Mouse (Mus musculus) intestine, postnatal 0 days (tissue): ENCODE measurements at regions not wholly inside any gene's neighbourhood (a gene's known extent, or its start where the extent isn't known, plus 50 kb on each side); places are given as distances from the start of the nearest gene placed in this dataset.

Source experiments
- ATAC-seq: fragments of 200-750 bp; cut with Nextera tagmentation; 2 replicates; pipeline ENCODE4 v1.8.0; 2017; ENCODE audit warnings: mild to moderate bottlenecking, moderate TSS enrichment, moderate library complexity
- H3K27ac ChIP-seq: fragments of 300-500 bp; sonication (generic); 2 replicates; pipeline ENCODE4 v1.5.1; 2014; ENCODE audit warnings: mild to moderate bottlenecking, low read depth, low read length, moderate library complexity
- H3K27me3 ChIP-seq: fragments of 300-500 bp; sonication (generic); replicated peaks from 2 replicates; pipeline ENCODE4 v1.6.1; 2014; ENCODE audit warnings: low read length, mixed read lengths; ENCODE audit not compliant: control insufficient read depth, insufficient read depth
- H3K36me3 ChIP-seq: fragments of 300-500 bp; sonication (generic); 2 replicates; pipeline ENCODE4 v1.6.1; 2014; ENCODE audit warnings: mild to moderate bottlenecking, moderate library complexity; ENCODE audit not compliant: control insufficient read depth, insufficient read depth
- H3K4me1 ChIP-seq: fragments of 300-500 bp; sonication (generic); replicated peaks from 2 replicates; pipeline ENCODE4 v1.6.1; 2014; ENCODE audit warnings: antibody characterized with exemption, low read length, mixed read lengths; ENCODE audit not compliant: control insufficient read depth, insufficient read depth
- H3K4me2 ChIP-seq: fragments of 300-500 bp; sonication (generic); replicated peaks from 2 replicates; pipeline ENCODE4 v1.6.1; 2014; ENCODE audit warnings: low read depth, mild to moderate bottlenecking, moderate library complexity
- H3K4me3 ChIP-seq: fragments of 300-500 bp; sonication (generic); 2 replicates; pipeline ENCODE4 v1.5.1; 2014; ENCODE audit warnings: low read depth, low read length
- H3K9ac ChIP-seq: fragments of 300-500 bp; sonication (generic); 2 replicates; pipeline ENCODE4 v1.6.1; 2014; ENCODE audit warnings: mild to moderate bottlenecking, low read depth, low read length
- H3K9me3 ChIP-seq: fragments of 300-500 bp; sonication (generic); 2 replicates; pipeline ENCODE4 v1.6.1; 2016; ENCODE audit warnings: mixed run types; ENCODE audit not compliant: control insufficient read depth
- CTCF ChIP-seq: sonication (generic); IDR thresholded peaks from 2 replicates; pipeline ENCODE4 v1.5.1; 2016; ENCODE audit warnings: low read depth, mild to moderate bottlenecking, control low read depth, antibody characterized with exemption, moderate library complexity
- WGBS: fragments of 180-500 bp; shearing (Covaris S2); extraction: QIAGEN DNeasy Blood & Tissue Kit; methylation state at CpG from one replicate; pipeline ENCODE4 v1.1.7; 2014; 5-methylcytosine and 5-hydroxymethylcytosine counted together

DNA sequence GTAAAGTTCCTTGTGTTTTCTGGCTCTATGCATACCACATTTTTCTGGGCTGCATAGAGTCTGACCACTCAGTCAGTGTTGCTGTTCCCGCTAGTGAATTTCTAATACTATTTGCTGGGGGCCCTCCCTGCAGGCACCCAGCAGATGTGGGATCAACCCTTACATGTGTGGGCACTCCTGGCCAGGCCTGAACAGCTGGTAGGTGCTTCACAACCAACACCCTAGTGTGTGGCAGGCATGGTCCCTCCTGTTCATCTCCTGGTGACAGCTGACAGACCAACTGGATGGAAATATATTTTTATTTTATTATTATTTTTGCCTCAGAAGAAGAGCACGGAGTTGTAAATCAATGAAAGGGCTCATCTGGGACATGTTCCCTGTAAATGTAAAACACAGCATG is 154.4 kb upstream of the Sulf2 start:
- Histone ChIP-seq H3K4me1 (no peaks in the 10 kb centered on the region), H3K4me3 (no peak overlapping the region), H3K9me3 (no peaks in the 10 kb centered on the region), H3K9ac (no peak overlapping the region), H3K36me3 (no peaks in the 10 kb centered on the region), H3K4me2 (no peak overlapping the region), H3K27me3 (no peaks in the 10 kb centered on the region), H3K27ac (no peak overlapping the region)
- WGBS: 88% methylated on average over 2 of the region's 2 CpGs
- no peak for TF ChIP-seq CTCF
- no peak for ATAC-seq

DNA sequence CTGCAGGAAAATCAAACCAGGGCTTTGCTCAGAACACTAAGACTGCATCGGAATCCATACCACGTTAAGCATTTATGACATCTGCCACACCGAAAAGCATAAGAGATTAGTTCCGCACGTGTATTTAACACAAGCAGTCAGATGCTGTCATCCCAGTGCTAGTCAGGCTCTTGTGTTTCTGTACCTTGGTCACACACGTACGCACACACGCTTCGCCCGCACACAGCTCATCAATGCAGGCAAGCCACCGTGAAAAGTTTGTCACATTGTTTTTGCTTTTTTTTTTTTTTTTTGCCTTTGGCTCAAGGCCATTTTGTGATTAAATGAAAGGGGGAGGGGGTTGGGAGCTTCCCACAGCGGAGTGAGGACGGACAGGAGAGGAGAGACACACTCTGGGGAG is 152.1 kb upstream of the Sulf2 start:
- no peak for ATAC-seq

DNA sequence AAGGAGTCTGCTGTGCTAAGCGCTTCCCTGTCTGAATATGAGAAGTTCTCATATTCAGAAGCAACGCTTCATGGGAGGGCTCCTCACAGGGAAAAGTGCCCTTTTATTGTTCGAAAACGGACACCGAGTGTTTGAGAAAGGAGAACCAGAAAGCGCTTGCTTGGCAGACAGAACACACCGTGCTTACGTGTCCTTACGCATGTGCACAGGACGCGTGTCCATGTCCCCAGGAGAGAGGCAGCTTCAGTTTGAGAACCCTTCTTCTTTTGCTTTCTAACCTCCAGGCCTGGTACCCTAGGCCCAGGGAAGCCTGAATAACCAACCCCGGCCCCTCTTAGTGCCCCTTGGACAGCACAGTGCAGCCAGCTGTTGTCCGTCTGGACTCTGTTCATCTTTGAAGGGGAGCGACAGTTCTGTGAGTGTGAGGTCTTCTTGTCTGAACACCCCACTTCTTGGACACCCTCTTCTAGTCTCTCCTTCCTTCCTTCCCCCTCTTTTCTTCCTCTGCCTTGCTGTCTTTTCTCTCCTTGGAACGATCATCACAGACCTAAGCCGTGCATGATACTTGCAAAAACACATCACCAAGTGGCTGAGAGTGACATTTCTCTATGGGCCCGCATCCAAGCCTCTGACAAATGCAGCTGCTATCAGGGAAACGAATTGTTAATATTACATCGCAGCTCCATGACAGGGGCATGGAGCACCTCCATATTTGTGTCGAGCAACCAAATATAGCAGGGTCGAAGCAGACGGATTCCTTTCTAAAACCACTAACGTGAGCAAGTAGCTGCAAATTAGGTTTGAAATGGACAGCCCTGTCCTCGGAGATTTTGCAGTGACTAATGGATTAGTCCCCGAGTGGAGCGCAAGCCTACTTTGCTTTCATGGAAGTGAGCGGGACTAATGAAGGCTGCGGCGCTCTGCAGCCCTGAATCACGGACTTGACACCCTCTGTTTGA is 149.9 kb upstream of the Sulf2 start:
- Histone ChIP-seq H3K27me3 (no peaks in the 10 kb centered on the region), H3K9ac (no peak overlapping the region), H3K27ac (no peak overlapping the region), H3K9me3 (no peaks in the 10 kb centered on the region), H3K4me3 (no peak overlapping the region), H3K4me1 (no peaks in the 10 kb centered on the region), H3K36me3 (no peaks in the 10 kb centered on the region), H3K4me2 (no peak overlapping the region)
- no peak for ATAC-seq
- no peak for TF ChIP-seq CTCF
- WGBS: 71% methylated on average over 30 of the region's 30 CpGs

More for the DNA sequence above, 152.1 kb upstream of the Sulf2 start:
- Histone ChIP-seq H3K36me3 (no peaks in the 10 kb centered on the region), H3K9me3 (no peaks in the 10 kb centered on the region), H3K27me3 (no peaks in the 10 kb centered on the region), H3K4me3 (no peak overlapping the region), H3K27ac (no peak overlapping the region), H3K4me1 (no peaks in the 10 kb centered on the region), H3K9ac (no peak overlapping the region), H3K4me2 (no peak overlapping the region)
- 72% methylated on average over 13 of the region's 13 CpGs for WGBS
- no peak for TF ChIP-seq CTCF

DNA sequence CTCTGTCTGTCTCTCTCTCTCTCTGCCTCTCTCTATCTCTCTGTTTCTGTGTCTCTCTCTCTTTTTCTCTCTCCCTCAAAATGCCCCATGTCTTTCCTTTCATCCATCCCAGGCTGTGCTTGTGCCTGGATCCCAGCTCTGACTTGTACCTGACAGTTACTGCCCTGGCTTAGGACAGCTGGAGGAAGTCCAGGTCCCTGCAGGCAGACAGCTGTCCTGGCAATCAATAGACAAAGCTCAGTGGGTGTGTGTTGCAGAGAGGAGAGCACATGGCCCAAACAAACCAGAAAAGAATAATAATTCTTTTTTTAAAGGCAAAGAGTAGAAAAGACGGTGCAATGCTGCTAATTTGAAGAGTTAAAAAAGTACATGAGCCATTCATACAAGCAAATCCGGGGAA is 148.4 kb upstream of the Sulf2 start:
- H3K4me2 ChIP-seq: no peak overlapping the region
- no peaks in the 10 kb centered on the region for H3K36me3 ChIP-seq
- no peaks in the 10 kb centered on the region for H3K27me3 ChIP-seq
- TF ChIP-seq CTCF: no peak
- no peak overlapping the region for H3K27ac ChIP-seq
- WGBS: 61% methylated on average over 2 of the region's 2 CpGs
- H3K9me3 ChIP-seq: no peaks in the 10 kb centered on the region
- H3K4me1 ChIP-seq: no peaks in the 10 kb centered on the region
- no peak for ATAC-seq
- no peak overlapping the region for H3K9ac ChIP-seq
- no peak overlapping the region for H3K4me3 ChIP-seq

DNA sequence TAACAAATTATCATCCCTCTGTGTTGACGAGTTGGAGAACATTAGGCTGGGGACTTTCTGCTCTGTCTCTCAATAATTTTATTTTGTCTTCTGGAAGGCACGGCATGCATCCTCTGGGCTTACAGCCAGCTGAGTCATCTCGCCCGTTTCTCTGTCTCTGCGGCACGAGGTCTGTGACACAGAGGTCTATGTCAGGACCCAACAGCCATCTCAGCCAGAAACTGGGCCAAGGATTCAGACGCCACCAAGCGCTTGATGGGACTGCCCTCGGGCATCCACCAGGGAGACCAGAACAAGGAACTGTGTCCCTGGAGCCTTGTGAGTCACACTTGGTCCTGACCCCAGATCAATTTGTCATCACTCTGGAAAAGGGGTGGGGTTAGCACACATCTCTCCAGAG is 145.7 kb upstream of the Sulf2 start:
- no peak for ATAC-seq
- no peak for TF ChIP-seq CTCF
- no peak overlapping the region for H3K9ac ChIP-seq
- 58% methylated on average over 9 of the region's 9 CpGs for WGBS
- H3K36me3 ChIP-seq: no peaks in the 10 kb centered on the region
- H3K4me1 ChIP-seq: no peaks in the 10 kb centered on the region
- no peak overlapping the region for H3K27ac ChIP-seq
- no peaks in the 10 kb centered on the region for H3K27me3 ChIP-seq
- no peak overlapping the region for H3K4me3 ChIP-seq
- no peak overlapping the region for H3K4me2 ChIP-seq
- H3K9me3 ChIP-seq: no peaks in the 10 kb centered on the region

DNA sequence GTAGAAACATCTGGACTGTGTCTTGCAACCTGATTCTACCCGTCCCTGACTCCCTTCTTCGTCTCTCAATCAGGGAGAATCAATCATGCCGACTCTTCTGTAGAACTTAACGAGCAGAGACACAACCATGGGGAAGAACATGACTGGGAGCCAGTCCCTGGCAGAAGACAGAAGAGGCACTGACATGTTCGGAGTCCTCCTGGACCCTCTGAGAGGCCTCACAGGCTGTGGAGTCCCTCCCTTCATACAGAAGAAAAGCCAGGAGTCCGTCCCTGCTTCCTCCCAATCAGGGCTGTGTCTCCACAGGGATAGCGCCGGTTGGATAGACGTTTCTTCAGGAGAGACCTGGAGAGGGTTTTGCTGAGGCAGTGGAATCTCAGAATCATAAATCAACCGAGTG is 139.2 kb upstream of the Sulf2 start:
- H3K36me3 ChIP-seq: no peaks in the 10 kb centered on the region
- no peak for TF ChIP-seq CTCF
- H3K9ac ChIP-seq: no peak overlapping the region
- no peaks in the 10 kb centered on the region for H3K27me3 ChIP-seq
- H3K4me3 ChIP-seq: no peak overlapping the region
- H3K27ac ChIP-seq: no peak overlapping the region
- H3K9me3 ChIP-seq: no peaks in the 10 kb centered on the region
- WGBS: 42% methylated on average over 10 of the region's 10 CpGs
- 0 out of 2 replicates have a peak overlapping the region, but pooled peaks have one; percentile 1 for H3K4me2 ChIP-seq
- no peaks in the 10 kb centered on the region for H3K4me1 ChIP-seq
- ATAC-seq: no peak
